Mouse (Mus musculus) megakaryocyte-erythroid progenitor cell, adult 5-6 weeks (primary cell): ENCODE measurements around the gene Cep19. TPM values are rescaled to one million over a fixed set of nuclear protein-coding genes. Genes with fewer than 3 reads are reported as not detected.
A peak's percentile ranks its signal among the peaks of the same experiment; 100 is the strongest.

Source experiments
- ATAC-seq: replicated peaks from 2 replicates; pipeline ENCODE4 v1.8.0; 2016; ENCODE audit warnings: mild to moderate bottlenecking, inconsistent platforms; ENCODE audit not compliant: severe bottlenecking, poor library complexity, low FRiP score, low TSS enrichment
- total RNA-seq, 2 experiments: library from RNA; stranded (forward) in 1 of 2; stranded (reverse) in 1 of 2; fragments of 200-1000, 215-1000 nt in 1 of 2; fragments of >200 nt in 1 of 2; fragmentation: Nextera tagmentation in 1 of 2; gene quantifications; 2 replicates each; pipeline ENCODE4 v1.2.3; 2014 to 2017

The Cep19 gene
- total RNA-seq, 2 experiments from 2014 or later = 8.0 to 11.7 TPM

GRCm38 (mm10) chr16:32133148-32133547, 33.5 kb downstream of the Cep19 start:
- ATAC-seq = no peak

GRCm38 (mm10) chr16:32135842-32136357, 36.3 kb downstream of the Cep19 start:
- ATAC-seq = no peak

- no peak for ATAC-seq
Observed at GRCm38 (mm10) chr16:32138954-32139353, 39.4 kb downstream of the Cep19 start.

GRCm38 (mm10) chr16:32143766-32144165, 44.2 kb downstream of the Cep19 start:
- ATAC-seq = no peak

- ATAC-seq = no peak
Observed at GRCm38 (mm10) chr16:32144592-32144991, 45.0 kb downstream of the Cep19 start.

GRCm38 (mm10) chr16:32147589-32148207, 48.1 kb downstream of the Cep19 start:
- ATAC-seq = 0 out of 2 replicates have a peak, but pooled peaks have one; percentile 34

GRCm38 (mm10) chr16:32153976-32154375, 54.4 kb downstream of the Cep19 start:
- no peak for ATAC-seq

- no peak for ATAC-seq
Observed at GRCm38 (mm10) chr16:32154437-32154836, 54.8 kb downstream of the Cep19 start.

- no peak for ATAC-seq
Observed at GRCm38 (mm10) chr16:32156719-32157118, 57.1 kb downstream of the Cep19 start.

- ATAC-seq = no peak
Observed at GRCm38 (mm10) chr16:32157369-32157768, 57.8 kb downstream of the Cep19 start.

Other genes starting within 250 kb of the Cep19 start
- not detected in 2 replicates for gene Meltf, start 221.0 kb upstream of the Cep19 start, total RNA-seq (2014; fragmentation: Nextera tagmentation)
- not detected in 2 replicates for gene Meltf, start 221.0 kb upstream of the Cep19 start, total RNA-seq (2017)
- gene Pigz, start 165.9 kb upstream of the Cep19 start, total RNA-seq (2014; fragmentation: Nextera tagmentation) = not detected in 2 replicates
- gene Pigz, start 165.9 kb upstream of the Cep19 start, total RNA-seq (2017) = not detected in 2 replicates
- 35.2 and 39.0 TPM in 2 replicates for gene 0610012G03Rik, start 151.3 kb upstream of the Cep19 start, total RNA-seq (2014; fragmentation: Nextera tagmentation)
- gene 0610012G03Rik, start 151.3 kb upstream of the Cep19 start, total RNA-seq (2017) = 8.3 and 14.3 TPM in 2 replicates
- 47.7 and 57.6 TPM in 2 replicates for gene Ncbp2, start 151.3 kb upstream of the Cep19 start, total RNA-seq (2014; fragmentation: Nextera tagmentation)
- gene Ncbp2, start 151.3 kb upstream of the Cep19 start, total RNA-seq (2017) = 56.6 and 59.0 TPM in 2 replicates
- 17.0 and 17.2 TPM in 2 replicates for gene Senp5, start 96.5 kb upstream of the Cep19 start, total RNA-seq (2014; fragmentation: Nextera tagmentation)
- 14.8 and 17.6 TPM in 2 replicates for gene Senp5, start 96.5 kb upstream of the Cep19 start, total RNA-seq (2017)
- 29.9 and 48.9 TPM in 2 replicates for gene Pak2, start 20.5 kb upstream of the Cep19 start, total RNA-seq (2014; fragmentation: Nextera tagmentation)
- 39.2 and 44.8 TPM in 2 replicates for gene Pak2, start 20.5 kb upstream of the Cep19 start, total RNA-seq (2017)
- 31.9 and 53.7 TPM in 2 replicates for gene Pigx, start 60 bp upstream of the Cep19 start, total RNA-seq (2014; fragmentation: Nextera tagmentation)
- 24.8 and 43.2 TPM in 2 replicates for gene Pigx, start 60 bp upstream of the Cep19 start, total RNA-seq (2017)
- 40.4 and 53.3 TPM in 2 replicates for gene Nrros, start 65.8 kb downstream of the Cep19 start, total RNA-seq (2014; fragmentation: Nextera tagmentation)
- 33.4 and 40.3 TPM in 2 replicates for gene Nrros, start 65.8 kb downstream of the Cep19 start, total RNA-seq (2017)
- gene Bex6, start 80.0 kb downstream of the Cep19 start, total RNA-seq (2014; fragmentation: Nextera tagmentation) = 0.81 TPM in 1 of 2 replicates, not detected in the other
- gene Bex6, start 80.0 kb downstream of the Cep19 start, total RNA-seq (2017) = 3.6 TPM in 1 of 2 replicates, not detected in the other
- gene Fbxo45, start 147.4 kb downstream of the Cep19 start, total RNA-seq (2014; fragmentation: Nextera tagmentation) = 17.3 and 20.0 TPM in 2 replicates
- gene Fbxo45, start 147.4 kb downstream of the Cep19 start, total RNA-seq (2017) = 19.4 and 26.9 TPM in 2 replicates
- 11.8 and 17.1 TPM in 2 replicates for gene Wdr53, start 147.4 kb downstream of the Cep19 start, total RNA-seq (2014; fragmentation: Nextera tagmentation)
- gene Wdr53, start 147.4 kb downstream of the Cep19 start, total RNA-seq (2017) = 15.9 and 21.6 TPM in 2 replicates
- gene Smco1, start 171.7 kb downstream of the Cep19 start, total RNA-seq (2014; fragmentation: Nextera tagmentation) = not detected in 2 replicates
- not detected in 2 replicates for gene Smco1, start 171.7 kb downstream of the Cep19 start, total RNA-seq (2017)
- 23.4 and 23.8 TPM in 2 replicates for gene Rnf168, start 177.7 kb downstream of the Cep19 start, total RNA-seq (2014; fragmentation: Nextera tagmentation)
- 44.0 and 60.6 TPM in 2 replicates for gene Rnf168, start 177.7 kb downstream of the Cep19 start, total RNA-seq (2017)
- 22.2 and 29.3 TPM in 2 replicates for gene Ubxn7, start 232.5 kb downstream of the Cep19 start, total RNA-seq (2014; fragmentation: Nextera tagmentation)
- gene Ubxn7, start 232.5 kb downstream of the Cep19 start, total RNA-seq (2017) = 32.3 and 32.7 TPM in 2 replicates